Mouse (Mus musculus) limb, embryonic 12.5 days (tissue): Measurements from ENCODE around the gene Alk. TPM values are rescaled to one million over a fixed set of nuclear protein-coding genes. Genes with fewer than 3 reads are reported as not detected.

ENCODE experiments used
- ATAC-seq: fragments of 200-750 bp; cut with Nextera tagmentation; 2 replicates; pipeline ENCODE4 v1.8.0; 2017; ENCODE audit warnings: low read depth, moderate TSS enrichment; ENCODE audit not compliant: insufficient number of reproducible peaks, insufficient read depth, low FRiP score, low TSS enrichment
- H3K27ac ChIP-seq: fragments of 300-500 bp; sonication (generic); 2 replicates; pipeline ENCODE4 v1.5.1; 2016; ENCODE audit warnings: mild to moderate bottlenecking, moderate library complexity
- H3K27me3 ChIP-seq: fragments of 300-500 bp; sonication (generic); 2 replicates; pipeline ENCODE4 v1.6.1; 2016; ENCODE audit warnings: mild to moderate bottlenecking, moderate library complexity
- H3K36me3 ChIP-seq: fragments of 300-500 bp; sonication (generic); 2 replicates; pipeline ENCODE4 v1.6.1; 2016; ENCODE audit warnings: mild to moderate bottlenecking, moderate library complexity
- H3K4me1 ChIP-seq: fragments of 300-500 bp; sonication (generic); replicated peaks from 2 replicates; pipeline ENCODE4 v1.6.1; 2016
- H3K4me2 ChIP-seq: fragments of 300-500 bp; sonication (generic); 2 replicates; pipeline ENCODE4 v1.6.1; 2016; ENCODE audit warnings: mild to moderate bottlenecking, moderate library complexity
- H3K4me3 ChIP-seq: fragments of 300-500 bp; sonication (generic); replicated peaks from 2 replicates; pipeline ENCODE4 v1.5.1; 2016; ENCODE audit warnings: mild to moderate bottlenecking
- H3K9ac ChIP-seq: fragments of 300-500 bp; sonication (generic); replicated peaks from 2 replicates; pipeline ENCODE4 v1.6.1; 2016; ENCODE audit warnings: mild to moderate bottlenecking, moderate library complexity
- H3K9me3 ChIP-seq: fragments of 300-500 bp; sonication (generic); 2 replicates; pipeline ENCODE4 v1.6.1; 2016; ENCODE audit warnings: mild to moderate bottlenecking, moderate library complexity
- WGBS: fragments of 180-500 bp; shearing (Covaris S2); methylation state at CpG from one replicate; pipeline ENCODE4 v1.1.7; 2016; 5-methylcytosine and 5-hydroxymethylcytosine counted together
- polyA plus RNA-seq: library from polyadenylated mRNA; unstranded; fragments of >200 nt; fragmentation: Nextera tagmentation; extraction: Ambion mirVana; gene quantifications from 2 replicates; pipeline ENCODE4 v1.2.1, GENCODE M21; 2016

Gene Alk
- polyA plus RNA-seq, 1 experiment from 2014 or later: 0.44 TPM

DNA sequence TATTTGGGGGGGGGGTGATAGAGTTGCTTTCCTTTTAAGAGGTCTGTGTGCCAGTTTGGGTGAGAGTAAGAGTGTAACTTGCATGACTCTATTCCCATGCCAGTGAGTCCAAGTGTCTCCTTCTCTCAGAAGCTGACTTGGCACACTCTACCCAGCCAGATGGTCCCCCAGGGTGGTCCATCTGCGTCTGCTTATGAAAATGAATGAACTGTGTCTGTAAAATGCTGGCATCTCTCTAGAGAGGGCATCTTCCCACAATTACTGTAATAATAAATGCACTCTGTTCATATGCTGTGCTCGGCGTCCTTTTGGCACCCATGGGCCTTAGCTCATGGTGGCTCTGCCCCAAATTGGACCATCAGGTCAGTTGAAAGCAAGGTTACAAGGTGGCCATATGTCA lies 589.2 kb downstream of the Alk start:
- Histone ChIP-seq H3K27me3 (no peaks in the 10 kb centered on the region), H3K4me3 (no peak overlapping the region), H3K4me1 (no peaks in the 10 kb centered on the region), H3K27ac (no peak overlapping the region), H3K9ac (no peak overlapping the region), H3K36me3 (no peaks in the 10 kb centered on the region), H3K4me2 (no peak overlapping the region), H3K9me3 (no peaks in the 10 kb centered on the region)
- ATAC-seq: no peak
- WGBS: 79% methylated on average over 3 of the region's 3 CpGs

DNA sequence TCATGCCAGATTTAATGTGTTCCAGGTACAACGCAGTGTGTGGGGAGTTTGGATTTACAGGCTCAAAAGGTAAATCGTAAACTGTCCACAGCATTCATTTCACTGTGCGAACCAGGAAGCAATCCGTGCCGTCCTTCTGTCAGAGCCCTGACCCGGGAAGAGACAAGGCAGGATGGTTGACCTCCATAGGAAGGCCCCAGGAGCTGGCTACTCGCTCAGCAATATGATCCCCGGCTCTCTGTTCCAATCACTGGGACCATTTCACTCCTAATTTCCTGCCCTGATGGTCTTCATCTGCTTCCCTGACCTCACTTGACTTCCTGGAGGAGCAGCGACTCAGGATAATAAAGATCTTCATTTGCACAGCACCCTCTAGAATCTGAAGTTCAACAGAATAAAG lies 591.7 kb downstream of the Alk start:
- no peaks in the 10 kb centered on the region for H3K27me3 ChIP-seq
- no peak for ATAC-seq
- no peaks in the 10 kb centered on the region for H3K36me3 ChIP-seq
- no peaks in the 10 kb centered on the region for H3K4me1 ChIP-seq
- H3K4me3 ChIP-seq: no peak overlapping the region
- no peaks in the 10 kb centered on the region for H3K9me3 ChIP-seq
- H3K27ac ChIP-seq: no peak overlapping the region
- H3K9ac ChIP-seq: no peak overlapping the region
- WGBS: 63% methylated on average over 9 of the region's 9 CpGs
- no peak overlapping the region for H3K4me2 ChIP-seq

DNA sequence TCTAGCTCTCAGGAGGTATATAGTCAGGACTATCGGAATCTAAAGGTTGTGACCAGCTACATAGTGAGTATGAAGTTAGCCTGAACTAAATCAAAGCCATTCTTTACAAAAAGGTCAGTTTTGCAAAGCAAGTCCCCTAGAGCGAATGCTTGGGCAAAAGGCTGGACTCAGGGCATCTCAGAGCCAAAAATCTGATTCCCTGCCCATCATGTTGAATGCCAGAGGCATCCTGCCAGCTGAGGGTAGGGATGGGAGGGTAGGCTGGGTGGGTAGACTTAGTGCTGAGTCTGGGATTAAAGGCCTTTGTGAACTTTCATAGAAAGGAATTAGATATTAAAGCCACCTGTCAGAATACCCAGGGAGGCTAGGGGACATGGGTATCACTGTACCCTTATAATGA lies 594.6 kb downstream of the Alk start:
- 89% methylated on average over 2 of the region's 2 CpGs for WGBS
- Histone ChIP-seq H3K9me3 (no peaks in the 10 kb centered on the region), H3K4me2 (no peak overlapping the region), H3K36me3 (no peaks in the 10 kb centered on the region), H3K27me3 (no peaks in the 10 kb centered on the region), H3K9ac (no peak overlapping the region), H3K27ac (no peak overlapping the region), H3K4me1 (no peaks in the 10 kb centered on the region), H3K4me3 (no peak overlapping the region)
- ATAC-seq: no peak

DNA sequence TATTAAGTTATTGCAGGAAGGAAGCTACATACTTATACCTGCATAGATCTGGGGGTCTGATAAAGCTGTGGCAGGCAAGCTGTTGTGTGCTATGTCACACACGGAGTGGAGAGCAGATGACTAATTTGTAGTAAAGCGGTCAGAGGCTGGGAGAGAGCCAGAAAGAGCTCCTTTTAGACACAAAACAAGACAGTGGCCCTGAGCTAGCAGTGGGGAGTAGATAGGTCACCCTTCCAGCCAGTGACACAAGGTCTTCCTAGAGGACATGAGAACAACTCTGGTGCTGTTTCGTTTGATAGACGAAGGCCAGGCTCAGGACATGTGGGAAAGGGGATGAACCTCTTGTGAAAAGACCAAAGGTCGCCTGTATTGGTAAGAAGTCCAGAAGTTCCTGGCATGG lies 596.0 kb downstream of the Alk start:
- Histone ChIP-seq H3K36me3 (no peaks in the 10 kb centered on the region), H3K4me2 (no peak overlapping the region), H3K27me3 (no peaks in the 10 kb centered on the region), H3K9ac (no peak overlapping the region), H3K4me1 (no peaks in the 10 kb centered on the region), H3K4me3 (no peak overlapping the region), H3K27ac (no peak overlapping the region), H3K9me3 (no peaks in the 10 kb centered on the region)
- 77% methylated on average over 5 of the region's 5 CpGs for WGBS
- ATAC-seq: no peak

DNA sequence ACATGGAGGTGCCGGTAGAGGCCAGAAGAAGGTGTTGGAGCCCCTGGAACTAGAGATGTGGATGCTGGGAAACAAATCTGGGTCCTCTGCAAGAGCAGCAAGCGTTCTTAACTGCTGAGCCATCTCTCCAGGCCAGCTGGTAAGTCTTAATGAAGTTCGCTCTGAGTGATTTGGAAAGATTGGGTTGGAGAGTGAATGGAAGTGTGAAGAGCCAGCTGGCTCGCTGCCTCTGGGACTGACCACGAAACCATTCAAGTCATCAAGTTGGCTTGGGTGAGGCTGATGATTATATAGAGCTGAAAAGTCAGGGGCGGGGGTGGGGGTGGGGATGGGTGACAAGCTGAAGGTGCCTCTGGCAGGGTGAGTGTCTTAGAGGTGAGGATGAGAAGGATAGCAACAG lies 599.1 kb downstream of the Alk start:
- H3K4me1 ChIP-seq: peaks cover 7% of the 10 kb centered on the region
- 69% methylated on average over 6 of the region's 6 CpGs for WGBS
- no peak overlapping the region for H3K4me3 ChIP-seq
- no peaks in the 10 kb centered on the region for H3K9me3 ChIP-seq
- H3K36me3 ChIP-seq: no peaks in the 10 kb centered on the region
- no peak overlapping the region for H3K9ac ChIP-seq
- no peak for ATAC-seq
- no peak overlapping the region for H3K27ac ChIP-seq
- no peak overlapping the region for H3K4me2 ChIP-seq
- no peaks in the 10 kb centered on the region for H3K27me3 ChIP-seq

DNA sequence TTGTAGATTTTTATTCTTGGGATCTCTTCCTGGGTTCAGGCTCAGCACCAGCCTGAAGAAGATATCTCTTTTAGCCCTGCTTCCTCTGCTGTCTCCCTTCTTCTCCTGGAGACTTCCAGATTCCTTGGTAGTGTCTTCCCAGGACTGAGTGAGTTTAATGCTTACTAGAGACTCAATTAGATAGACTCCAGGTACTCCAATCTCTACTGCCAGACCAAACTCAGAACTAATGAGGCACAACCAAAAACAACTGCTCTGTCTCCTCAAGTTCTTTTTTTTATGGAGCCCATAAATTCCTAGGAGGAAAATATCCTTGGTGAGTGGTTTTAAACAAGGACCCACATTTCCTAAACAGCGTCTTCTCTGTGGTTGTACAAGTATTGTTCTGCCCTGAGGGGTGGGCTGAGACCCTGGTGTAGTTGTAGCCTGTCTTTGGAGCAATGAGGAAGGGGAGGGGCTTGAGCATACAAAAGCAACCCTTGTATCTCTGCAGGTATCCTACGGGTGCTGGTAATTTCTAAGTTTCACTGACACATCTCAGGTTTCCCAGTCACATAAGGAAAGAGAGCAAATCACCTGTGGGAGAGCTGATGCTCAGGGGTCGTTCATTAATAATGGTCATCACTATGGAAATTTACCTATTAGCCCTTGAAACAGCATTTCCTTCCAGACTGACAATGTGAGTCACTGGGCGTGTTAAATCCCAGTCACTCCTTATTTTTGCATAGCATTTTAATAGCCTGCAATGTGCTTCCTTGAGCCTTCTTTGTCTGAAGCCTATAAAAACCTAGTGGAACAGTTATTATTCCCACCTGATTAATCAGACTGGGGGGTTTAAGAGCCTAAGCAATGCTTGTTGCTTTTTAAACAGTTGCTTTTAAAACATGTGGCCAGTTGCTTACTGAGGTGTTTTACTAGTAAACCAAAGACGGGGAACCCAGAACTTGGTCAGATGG lies 604.6 kb downstream of the Alk start:
- H3K36me3 ChIP-seq: no peaks in the 10 kb centered on the region
- peak overlapping the region; percentile 50; the same call in 1 of the 2 replicates for H3K27ac ChIP-seq
- no peaks in the 10 kb centered on the region for H3K27me3 ChIP-seq
- no peak overlapping the region for H3K9ac ChIP-seq
- peaks cover 28% of the 10 kb centered on the region for H3K4me1 ChIP-seq
- ATAC-seq: peak; percentile 66; the same call in 1 of the 2 replicates
- no peaks in the 10 kb centered on the region for H3K9me3 ChIP-seq
- WGBS: 35% methylated on average over 5 of the region's 5 CpGs
- H3K4me3 ChIP-seq: no peak overlapping the region
- H3K4me2 ChIP-seq: 0 out of 2 replicates have a peak overlapping the region, but pooled peaks have one; percentile 6

DNA sequence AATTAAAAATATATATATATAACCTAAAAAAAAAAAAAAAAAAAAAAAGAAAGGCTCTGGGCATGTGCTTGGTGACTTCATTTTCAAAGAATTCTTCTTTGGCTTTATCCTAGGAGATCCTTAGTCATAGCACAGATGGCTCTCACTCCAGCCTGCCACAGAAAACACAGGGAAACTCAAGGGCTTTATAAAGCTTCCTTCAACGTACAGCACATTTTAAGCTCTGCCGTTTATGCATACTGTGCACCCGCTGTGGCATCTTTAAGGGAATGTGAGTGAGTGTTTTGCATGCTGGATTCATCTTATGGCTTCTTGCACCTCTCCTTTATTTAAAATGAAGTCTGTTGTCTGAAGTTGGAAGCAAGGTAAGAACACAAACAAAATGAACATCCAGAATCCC lies 606.7 kb downstream of the Alk start:
- H3K4me1 ChIP-seq: peaks cover 28% of the 10 kb centered on the region
- no peaks in the 10 kb centered on the region for H3K9me3 ChIP-seq
- H3K4me2 ChIP-seq: no peak overlapping the region
- no peaks in the 10 kb centered on the region for H3K27me3 ChIP-seq
- ATAC-seq: no peak
- H3K27ac ChIP-seq: no peak overlapping the region
- no peak overlapping the region for H3K4me3 ChIP-seq
- no peaks in the 10 kb centered on the region for H3K36me3 ChIP-seq
- WGBS: 68% methylated on average over 3 of the region's 3 CpGs
- no peak overlapping the region for H3K9ac ChIP-seq

DNA sequence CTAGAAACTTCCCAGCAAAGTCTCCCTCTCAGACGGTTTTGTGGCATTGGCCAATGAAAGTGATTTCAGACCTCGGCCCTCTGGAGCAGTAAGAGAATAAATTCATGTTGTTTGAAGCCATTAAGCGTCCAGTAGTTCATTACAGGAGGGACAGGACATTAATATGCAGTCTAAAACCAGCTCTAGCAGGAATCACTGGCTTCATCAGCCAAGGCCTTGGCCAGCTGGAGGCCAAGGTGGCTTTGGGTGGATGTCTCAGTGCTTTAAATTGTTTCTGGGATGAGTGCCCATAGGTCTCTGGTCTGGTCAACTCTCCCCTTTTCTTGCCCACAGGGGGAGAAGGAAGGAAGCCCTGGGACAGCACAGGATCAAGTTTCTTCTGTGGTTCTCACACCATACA lies 608.9 kb downstream of the Alk start:
- Histone ChIP-seq H3K4me2 (no peak overlapping the region), H3K27me3 (no peaks in the 10 kb centered on the region), H3K4me3 (no peak overlapping the region), H3K36me3 (no peaks in the 10 kb centered on the region), H3K27ac (no peak overlapping the region), H3K4me1 (peaks cover 23% of the 10 kb centered on the region), H3K9ac (no peak overlapping the region), H3K9me3 (no peaks in the 10 kb centered on the region)
- WGBS: 80% methylated on average over 3 of the region's 3 CpGs
- ATAC-seq: no peak

DNA sequence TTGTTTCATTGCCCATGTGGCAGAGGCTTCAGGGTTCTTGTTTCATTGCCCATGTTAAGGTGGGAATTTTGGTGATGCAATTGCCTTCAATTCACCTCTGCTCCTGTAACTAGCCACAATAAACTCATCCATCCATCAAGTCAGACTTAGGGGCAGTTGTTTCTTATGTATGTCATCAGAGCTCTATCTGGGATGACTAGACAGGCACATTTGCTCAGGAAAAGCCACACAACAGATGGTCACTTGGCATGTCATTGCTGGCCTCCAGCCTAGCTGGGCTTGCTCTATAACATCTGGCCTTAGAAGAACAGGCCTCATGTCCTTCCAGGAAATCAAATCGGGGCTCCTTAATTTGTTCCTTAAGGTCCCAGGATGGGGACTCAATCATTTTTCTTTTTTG lies 610.3 kb downstream of the Alk start:
- Histone ChIP-seq H3K36me3 (no peaks in the 10 kb centered on the region), H3K4me1 (peaks cover 14% of the 10 kb centered on the region), H3K27ac (no peak overlapping the region), H3K9ac (no peak overlapping the region), H3K9me3 (no peaks in the 10 kb centered on the region), H3K4me3 (no peak overlapping the region), H3K27me3 (no peaks in the 10 kb centered on the region), H3K4me2 (no peak overlapping the region)
- no peak for ATAC-seq
- WGBS: 76% methylated on average over 1 of the region's 1 CpGs

DNA sequence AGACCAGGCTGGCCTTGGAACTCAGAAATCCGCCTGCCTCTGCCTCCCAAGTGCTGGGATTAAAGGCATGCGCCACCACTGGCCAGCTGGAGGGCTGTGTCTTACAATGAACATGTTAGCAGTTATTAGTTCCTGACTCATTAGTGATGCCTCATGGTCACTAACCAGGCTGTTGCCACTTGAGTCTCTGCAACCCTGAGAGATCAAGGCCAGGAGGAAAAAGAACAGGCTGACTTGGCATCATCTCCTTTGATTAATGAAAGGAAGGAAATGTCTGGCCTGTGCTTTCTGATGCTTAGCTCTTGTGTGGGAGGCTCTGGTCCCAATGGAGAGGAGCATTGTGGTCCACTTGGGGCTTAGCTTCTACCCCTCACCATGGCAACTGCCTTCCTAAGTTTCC lies 611.4 kb downstream of the Alk start:
- no peak overlapping the region for H3K4me3 ChIP-seq
- no peaks in the 10 kb centered on the region for H3K27me3 ChIP-seq
- WGBS: 91% methylated on average over 2 of the region's 2 CpGs
- H3K4me2 ChIP-seq: no peak overlapping the region
- no peak overlapping the region for H3K9ac ChIP-seq
- ATAC-seq: no peak
- H3K36me3 ChIP-seq: no peaks in the 10 kb centered on the region
- 0 out of 2 replicates have a peak, but pooled peaks cover 8% of the 10 kb centered on the region for H3K4me1 ChIP-seq
- H3K9me3 ChIP-seq: no peaks in the 10 kb centered on the region
- no peak overlapping the region for H3K27ac ChIP-seq

DNA sequence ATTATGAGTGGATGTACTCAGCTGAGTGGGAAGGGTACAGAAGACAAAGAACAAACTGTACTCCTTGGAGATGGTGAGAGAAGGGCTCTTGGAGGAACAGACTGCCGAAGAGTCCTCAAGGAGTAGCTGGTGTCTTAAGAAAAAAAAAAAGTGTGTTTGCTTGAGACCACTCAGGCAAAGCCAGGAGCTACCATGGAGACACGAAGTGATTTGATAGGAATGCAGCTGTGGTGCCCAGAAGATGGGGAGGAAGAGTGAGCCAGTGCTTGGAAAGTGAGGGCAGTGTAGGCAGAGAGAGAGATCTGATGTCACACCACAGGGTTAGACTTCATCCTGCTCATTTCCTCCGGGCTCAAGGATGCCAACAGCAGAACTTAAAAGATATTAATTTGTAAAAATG lies 613.2 kb downstream of the Alk start:
- Histone ChIP-seq H3K4me1 (peaks cover 18% of the 10 kb centered on the region), H3K36me3 (no peaks in the 10 kb centered on the region), H3K4me3 (no peak overlapping the region), H3K27ac (no peak overlapping the region), H3K4me2 (no peak overlapping the region), H3K27me3 (no peaks in the 10 kb centered on the region), H3K9me3 (no peaks in the 10 kb centered on the region), H3K9ac (no peak overlapping the region)
- 77% methylated on average over 3 of the region's 3 CpGs for WGBS
- no peak for ATAC-seq
